Mouse (Mus musculus) cerebellum, adult 2 months (tissue): ENCODE measurements around the gene Agbl4. TPM values are rescaled to one million over a fixed set of nuclear protein-coding genes. Genes with fewer than 3 reads are reported as not detected.

Experiments used
- DNase-seq, 2 experiments: peaks; one replicate each; pipeline ENCODE4 v3.0.0; 2021
- H3K27ac ChIP-seq: fragments of 200-500 bp; 2 replicates; pipeline ENCODE4 v1.5.1; 2012; ENCODE audit warnings: low read length, control low read depth, inconsistent platforms; ENCODE audit not compliant: insufficient read depth
- H3K27me3 ChIP-seq: fragments of 200-500 bp; 2 replicates; pipeline ENCODE4 v1.6.1; 2012; ENCODE audit warnings: inconsistent platforms, mild to moderate bottlenecking, low read length, moderate library complexity; ENCODE audit not compliant: control insufficient read depth, insufficient read depth
- H3K4me1 ChIP-seq: fragments of 200-500 bp; 2 replicates; pipeline ENCODE4 v1.6.1; 2011; ENCODE audit warnings: low read length; ENCODE audit not compliant: control insufficient read depth, insufficient read depth
- H3K4me3 ChIP-seq: fragments of 200-500 bp; replicated peaks from 2 replicates; pipeline ENCODE3; 2011; ENCODE audit warnings: mild to moderate bottlenecking, low read depth, low read length, control low read depth; ENCODE audit not compliant: insufficient read depth
- CTCF ChIP-seq: fragments of 200-500 bp; IDR thresholded peaks from 2 replicates; pipeline ENCODE4 v1.5.1; 2011; ENCODE audit warnings: low read depth, mild to moderate bottlenecking, control low read depth, low read length, moderate library complexity, borderline replicate concordance; ENCODE audit not compliant: insufficient read depth
- POLR2A ChIP-seq: fragments of 200-500 bp; IDR thresholded peaks from 2 replicates; pipeline ENCODE4 v1.6.1; 2011; ENCODE audit warnings: low read length, control low read depth, borderline replicate concordance; ENCODE audit not compliant: insufficient read depth
- WGBS: fragments of 180-500 bp; shearing (Covaris S2); methylation state at CpG from one replicate; pipeline ENCODE4 v1.1.7; 2018; 5-methylcytosine and 5-hydroxymethylcytosine counted together
- polyA plus RNA-seq: library from polyadenylated mRNA; depleted of rRNA; stranded (reverse); fragments of >200 nt; gene quantifications from 2 replicates; pipeline ENCODE4 v1.2.3, GENCODE M21; 2012

Agbl4 gene
- polyA plus RNA-seq, 1 experiment = 4.8 TPM

DNA sequence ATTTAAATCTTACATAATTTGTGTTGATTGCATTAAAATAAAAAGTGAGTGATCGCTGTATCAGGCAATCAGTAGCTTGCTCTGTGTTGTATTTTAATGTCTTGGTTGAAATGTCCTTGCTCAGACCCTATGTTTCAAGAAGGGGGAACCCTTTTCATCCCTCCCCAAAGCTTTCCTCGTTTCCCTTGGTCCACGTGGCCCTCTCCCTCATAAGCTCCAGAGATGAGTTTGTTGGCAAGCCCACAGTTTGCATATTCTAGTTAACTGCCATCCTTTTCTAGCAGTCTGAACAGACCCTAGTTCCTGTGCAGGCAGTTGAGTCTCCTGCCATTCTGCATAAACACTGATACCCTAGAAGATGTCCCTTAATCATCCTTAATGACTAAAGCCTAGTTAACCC, 1050.5 kb downstream of the Agbl4 start:
- H3K27ac ChIP-seq = no peak overlapping the region
- 78% methylated on average over 3 of the region's 3 CpGs for WGBS

DNA sequence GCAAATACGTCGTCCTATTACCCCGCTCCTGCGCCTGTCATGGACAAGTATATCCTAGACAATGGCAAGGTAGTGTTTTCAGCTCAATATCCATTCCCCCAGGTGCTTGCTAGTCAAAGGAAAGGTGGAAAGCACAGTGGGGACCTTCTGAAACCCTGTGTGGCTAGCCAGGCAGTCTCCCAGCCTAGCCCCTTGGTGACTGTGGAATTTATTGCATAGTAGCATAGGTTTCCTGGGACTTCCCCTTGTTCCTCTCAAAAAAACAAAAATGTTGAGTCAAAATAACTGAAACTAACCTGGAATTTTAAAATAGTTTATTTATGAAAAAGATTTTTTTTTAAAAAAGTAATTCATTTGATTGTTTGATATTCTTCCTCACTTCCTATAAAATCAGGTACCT, 1051.1 kb downstream of the Agbl4 start:
- no peak for DNase-seq
- Histone ChIP-seq H3K27me3 (no peaks in the 10 kb centered on the region), H3K27ac (no peak overlapping the region), H3K4me1 (no peaks in the 10 kb centered on the region), H3K4me3 (no peak overlapping the region)
- WGBS = 96% methylated on average over 4 of the region's 4 CpGs
- TF ChIP-seq CTCF (no peak), POLR2A (no peak)

More for the DNA sequence above, 1050.5 kb downstream of the Agbl4 start:
- DNase-seq = no peak
- Histone ChIP-seq H3K4me1 (no peaks in the 10 kb centered on the region), H3K27me3 (no peaks in the 10 kb centered on the region), H3K4me3 (no peak overlapping the region)
- TF ChIP-seq CTCF (no peak), POLR2A (no peak)

DNA sequence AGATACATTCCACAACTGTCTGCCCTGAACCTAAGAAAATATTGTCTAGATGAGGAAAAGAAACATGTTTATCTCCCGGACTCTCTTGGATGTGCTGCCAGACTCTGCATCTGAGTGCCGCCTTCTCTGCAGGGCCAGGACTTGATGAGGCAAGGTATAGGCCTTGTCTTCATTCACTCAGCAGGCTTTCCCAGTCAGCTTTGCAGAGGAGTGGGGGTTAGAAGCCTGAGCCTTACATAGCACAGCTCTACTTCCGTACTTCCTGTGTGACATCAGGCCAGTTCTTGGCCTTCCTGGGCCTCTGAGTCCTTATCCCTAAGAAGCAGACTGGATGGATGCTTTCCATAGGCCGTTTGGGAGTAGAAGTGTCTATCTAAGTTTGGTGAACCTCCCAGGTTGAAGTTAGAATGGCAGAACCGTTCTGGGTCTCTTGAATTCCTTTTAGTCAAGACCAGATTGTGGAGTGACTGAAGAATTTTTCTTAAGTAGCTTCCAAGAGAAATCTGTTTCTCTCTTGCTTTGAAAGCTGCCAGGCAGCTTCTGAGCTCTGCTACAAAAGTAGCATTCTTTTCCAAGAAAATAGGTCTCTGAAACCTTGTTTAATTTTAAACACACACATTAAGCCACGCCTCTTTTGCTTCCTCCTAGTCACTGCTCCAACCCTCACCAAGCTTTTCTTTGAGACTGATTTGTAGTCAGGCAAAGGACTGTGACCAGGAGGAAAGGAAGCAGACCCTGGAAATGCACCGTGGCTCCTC, 1052.2 kb downstream of the Agbl4 start:
- no peak overlapping the region for H3K27ac ChIP-seq

DNA sequence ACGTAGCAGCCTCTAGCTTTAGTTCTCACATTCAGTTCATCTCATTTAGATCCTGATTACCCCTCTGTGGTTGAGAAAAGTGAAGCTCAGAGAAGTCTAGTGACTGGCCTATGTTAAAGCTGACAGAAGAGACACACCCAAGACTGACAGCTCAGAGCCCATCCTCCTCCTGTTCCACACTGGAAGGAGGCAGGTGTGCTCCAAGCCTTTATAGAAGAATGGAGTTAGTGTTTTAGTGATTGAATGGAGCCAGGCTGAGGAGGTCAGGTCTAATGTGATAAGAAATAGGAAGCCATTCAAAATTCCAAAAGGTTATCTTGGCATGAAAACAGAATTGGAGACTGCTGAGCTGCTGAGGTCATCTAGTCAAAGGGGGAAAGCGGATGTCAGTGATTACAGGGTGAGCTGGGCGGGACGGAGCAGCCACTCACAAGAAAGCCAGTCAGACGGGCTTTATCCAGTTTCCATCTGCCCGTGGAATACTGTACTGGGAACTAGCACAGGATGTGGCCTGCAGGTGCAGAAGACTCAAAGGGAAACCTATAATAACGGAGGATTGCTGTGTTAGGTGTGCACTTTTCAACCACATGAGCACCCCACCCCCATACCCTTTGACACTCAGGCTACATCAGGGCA, 1053.9 kb downstream of the Agbl4 start:
- Histone ChIP-seq H3K4me3 (no peak overlapping the region), H3K27ac (no peak overlapping the region), H3K27me3 (no peaks in the 10 kb centered on the region; the same call in 1 of the 2 replicates), H3K4me1 (no peaks in the 10 kb centered on the region)
- WGBS = 81% methylated on average over 7 of the region's 7 CpGs
- no peak for DNase-seq
- TF ChIP-seq POLR2A (no peak), CTCF (no peak)

More for the DNA sequence above, 1052.2 kb downstream of the Agbl4 start:
- no peak for DNase-seq
- Histone ChIP-seq H3K4me1 (no peaks in the 10 kb centered on the region), H3K27me3 (no peaks in the 10 kb centered on the region), H3K4me3 (no peak overlapping the region)
- no peak for TF ChIP-seq CTCF
- no peak for TF ChIP-seq POLR2A
- 72% methylated on average over 7 of the region's 7 CpGs for WGBS

DNA sequence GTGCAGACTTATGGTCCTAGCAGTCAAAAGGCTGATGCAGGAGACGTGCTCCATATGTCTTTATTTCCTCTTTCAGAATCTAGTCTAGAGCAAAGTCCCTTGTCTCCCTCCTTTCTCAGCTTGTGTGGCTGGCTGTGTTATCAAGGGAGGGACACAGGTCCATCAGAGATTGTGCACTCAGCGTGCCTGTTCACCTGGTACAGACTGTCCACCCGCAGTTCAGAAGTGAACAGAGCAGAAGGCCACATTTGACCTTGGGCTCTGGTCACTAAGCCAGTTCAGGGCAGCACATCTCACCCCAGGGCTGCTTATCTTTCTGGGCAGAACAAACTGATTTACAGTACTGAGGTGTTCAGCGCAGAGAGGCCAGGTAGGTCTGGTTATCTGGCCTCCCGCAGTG, 1054.7 kb downstream of the Agbl4 start:
- TF ChIP-seq POLR2A (no peak), CTCF (no peak)
- H3K27me3 ChIP-seq = no peaks in the 10 kb centered on the region; the same call in 1 of the 2 replicates
- no peaks in the 10 kb centered on the region for H3K4me1 ChIP-seq
- DNase-seq = no peak
- no peak overlapping the region for H3K27ac ChIP-seq
- WGBS = 98% methylated on average over 5 of the region's 5 CpGs
- no peak overlapping the region for H3K4me3 ChIP-seq

DNA sequence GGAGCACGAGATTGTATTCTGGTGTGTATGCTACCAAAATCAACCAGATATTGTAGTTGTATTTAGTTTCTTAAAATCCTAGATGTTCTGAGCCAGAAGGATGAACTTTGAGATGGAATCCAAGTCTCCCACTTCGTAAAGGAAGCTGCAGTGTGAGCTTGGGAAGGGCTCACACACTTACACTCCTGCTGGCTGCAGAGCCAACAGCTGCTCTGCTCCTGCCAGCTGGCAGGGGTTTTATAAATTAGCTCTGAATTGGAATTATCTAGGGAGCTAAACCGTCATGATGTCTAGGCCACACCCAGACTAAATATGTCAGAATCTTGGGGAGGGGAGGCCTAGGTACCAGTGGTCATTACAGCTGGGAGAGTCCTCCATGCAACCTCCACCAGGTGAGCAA, 1055.8 kb downstream of the Agbl4 start:
- WGBS = 38% methylated on average over 3 of the region's 3 CpGs
- Histone ChIP-seq H3K27me3 (no peaks in the 10 kb centered on the region; the same call in 1 of the 2 replicates), H3K4me1 (no peaks in the 10 kb centered on the region), H3K27ac (no peak overlapping the region), H3K4me3 (no peak overlapping the region)
- TF ChIP-seq POLR2A = no peak
- no peak for TF ChIP-seq CTCF
- no peak for DNase-seq

DNA sequence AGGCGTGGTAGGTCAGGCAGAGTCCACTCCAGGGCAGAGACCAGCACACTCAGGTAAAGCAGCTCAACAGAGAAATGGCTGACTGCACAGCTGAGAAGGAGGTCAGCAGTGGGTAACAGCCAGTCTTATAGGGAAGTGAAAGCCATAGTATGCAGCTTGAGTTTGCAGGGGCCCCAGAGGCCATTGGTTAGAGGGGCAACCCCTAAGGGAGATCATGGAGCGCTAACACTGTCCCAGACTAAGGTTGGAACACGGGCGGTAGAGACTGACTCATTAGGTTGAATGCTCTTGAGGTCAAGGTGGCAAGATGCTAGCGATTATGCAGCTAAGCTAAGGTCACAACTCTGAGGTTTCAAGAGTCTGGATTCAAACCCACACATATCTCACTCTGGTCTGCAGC, 1058.2 kb downstream of the Agbl4 start:
- no peak overlapping the region for H3K4me3 ChIP-seq
- no peak for DNase-seq
- no peaks in the 10 kb centered on the region; the same call in 1 of the 2 replicates for H3K27me3 ChIP-seq
- 92% methylated on average over 5 of the region's 5 CpGs for WGBS
- no peak for TF ChIP-seq POLR2A
- no peak for TF ChIP-seq CTCF
- H3K27ac ChIP-seq = no peak overlapping the region
- H3K4me1 ChIP-seq = no peaks in the 10 kb centered on the region

DNA sequence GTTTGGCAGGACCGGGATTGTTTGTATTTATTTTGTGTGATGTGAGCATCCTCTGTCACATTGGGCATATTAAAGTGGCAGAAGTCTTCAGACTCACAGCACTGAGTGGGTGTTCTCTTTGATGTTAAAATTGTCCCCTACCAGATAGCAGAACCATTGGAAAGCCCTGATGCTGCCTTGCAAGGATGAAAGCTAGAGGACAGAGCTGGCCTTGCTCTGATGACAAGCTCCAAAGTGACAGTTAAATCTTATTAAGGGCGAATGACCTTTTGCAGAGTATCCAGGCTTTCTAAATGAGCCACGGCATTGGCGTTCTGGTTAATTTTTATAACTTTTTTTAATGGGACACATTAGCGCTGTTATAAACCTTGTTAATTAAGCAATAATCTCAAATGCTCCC, 1060.1 kb downstream of the Agbl4 start:
- Histone ChIP-seq H3K27ac (no peak overlapping the region), H3K27me3 (no peaks in the 10 kb centered on the region; the same call in 1 of the 2 replicates), H3K4me1 (no peaks in the 10 kb centered on the region), H3K4me3 (no peak overlapping the region)
- TF ChIP-seq POLR2A (no peak), CTCF (no peak)
- 87% methylated on average over 5 of the region's 5 CpGs for WGBS
- DNase-seq = no peak
